Mouse (Mus musculus) urinary bladder, postnatal 10 days (tissue): Measurements from ENCODE around the gene Tubgcp2.

Source experiments
- DNase-seq: peaks from one replicate; pipeline ENCODE4 v3.0.0; 2022; ENCODE audit warnings: low spot score

Gene Tubgcp2

GRCm38 (mm10) chr7:139946032-139946431 lies 90.4 kb downstream of the Tubgcp2 start:
- DNase-seq, result no peak
